In the genomic region with DNA sequence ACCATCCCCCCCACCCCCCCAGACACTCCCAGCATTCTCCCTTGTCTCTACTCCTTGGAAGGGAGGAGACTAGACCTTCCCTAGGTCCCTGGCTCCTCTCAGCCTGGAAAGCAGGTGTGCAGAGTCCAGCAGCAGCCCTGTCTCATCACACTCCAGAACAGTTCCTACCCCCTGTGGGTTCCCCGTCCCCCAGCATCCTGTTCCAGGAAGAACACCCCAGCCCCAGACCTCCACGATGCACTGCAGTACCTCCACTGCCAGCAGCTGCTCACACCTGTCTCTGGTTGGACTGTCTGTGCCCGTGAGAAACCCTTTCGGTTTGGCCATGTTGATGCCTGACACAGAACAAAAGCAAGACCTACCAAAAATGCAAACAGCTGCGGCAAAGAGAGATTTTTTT, we compare ENCODE assay signal across 12 mouse cellular contexts. TPM values are rescaled to one million over a fixed set of nuclear protein-coding genes. Genes with fewer than 3 reads are reported as not detected.
A peak's percentile ranks its signal among the peaks of the same experiment; 100 is the strongest.
DNase-seq lines count a peak whose midpoint lies in the region; ATAC-seq and TF ChIP-seq lines count a peak whose summit lies in the region.
"Had no signal": no experiment of that assay in that cellular context is flagged by ENCODE, and none has a peak within 500 bp of the region (broad histone marks: within the 10 kb centered on the region; RNA-seq: fewer than 3 reads in every experiment).

No protein-coding gene starts in this region.

- TF ChIP-seq CTCF in heart, postnatal 0 days (IDR thresholded peaks at IDR 0.05; ENCODE audit: low read depth), result no peak
- no peak for TF ChIP-seq CTCF in stomach, postnatal 0 days (IDR thresholded peaks at IDR 0.05; ENCODE audit: low read depth)

- no peaks in the 10 kb centered on the region for H3K36me3 ChIP-seq in heart, postnatal 0 days (replicated peaks; ENCODE audit: control insufficient read depth, insufficient read depth, low read length)
- no peaks in the 10 kb centered on the region for H3K36me3 ChIP-seq in stomach, embryonic 14.5 days (ENCODE audit: control insufficient read depth, insufficient read depth, low read length)
- H3K36me3 ChIP-seq in stomach, postnatal 0 days (ENCODE audit: control insufficient read depth, insufficient read depth, low read length), result no peaks in the 10 kb centered on the region
- H3K36me3 ChIP-seq in midbrain, embryonic 16.5 days (ENCODE audit: control insufficient read depth, insufficient read depth, low read length), result peaks cover 10% of the 10 kb centered on the region

- peak overlapping the region; percentile 38; the same call in 1 of the 2 replicates for H3K4me2 ChIP-seq in heart, postnatal 0 days (ENCODE audit: low read depth, low read length)
- peak overlapping the region; percentile 42; the same call in 1 of the 2 replicates for H3K4me2 ChIP-seq in stomach, embryonic 14.5 days (replicated peaks; ENCODE audit: low read depth, low read length)
- no peak overlapping the region for H3K4me2 ChIP-seq in stomach, postnatal 0 days (replicated peaks; ENCODE audit: low read depth)
- no peak overlapping the region for H3K4me2 ChIP-seq in midbrain, embryonic 16.5 days (ENCODE audit: low read length)

- H3K27me3 ChIP-seq in heart, postnatal 0 days (ENCODE audit: control insufficient read depth, insufficient read depth, low read length), result peaks cover 12% of the 10 kb centered on the region
- H3K27me3 ChIP-seq in stomach, embryonic 14.5 days (ENCODE audit: control insufficient read depth, insufficient read depth, low read length), result 0 out of 2 replicates have a peak, but pooled peaks cover 8% of the 10 kb centered on the region
- H3K27me3 ChIP-seq in stomach, postnatal 0 days (ENCODE audit: control insufficient read depth, insufficient read depth, low read length), result no peaks in the 10 kb centered on the region
- peaks cover 10% of the 10 kb centered on the region for H3K27me3 ChIP-seq in midbrain, embryonic 16.5 days (ENCODE audit: control insufficient read depth, insufficient read depth, low read depth, low read length)

- H3K9ac ChIP-seq in heart, postnatal 0 days (replicated peaks; ENCODE audit: low read depth, low read length), result no peak overlapping the region
- no peak overlapping the region for H3K9ac ChIP-seq in stomach, embryonic 14.5 days (replicated peaks; ENCODE audit: low read depth, low read length)
- no peak overlapping the region for H3K9ac ChIP-seq in stomach, postnatal 0 days (ENCODE audit: low read length)
- H3K9ac ChIP-seq in midbrain, embryonic 16.5 days (ENCODE audit: low read depth, low read length), result peak overlapping the region; percentile 21; the same call in 1 of the 2 replicates

- intact Hi-C loops in heart, postnatal 25 days (cut with DNase I), result no loop called here

- ATAC-seq in heart, postnatal 0 days (ENCODE audit: insufficient read depth, low read depth), result no peak
- peak; percentile 10; the same call in 1 of the 2 replicates for ATAC-seq in stomach, embryonic 14.5 days (ENCODE audit: insufficient number of reproducible peaks, insufficient read depth, low FRiP score, low read depth)
- ATAC-seq in stomach, postnatal 0 days (ENCODE audit: low FRiP score, low TSS enrichment), result no peak
- ATAC-seq in midbrain, embryonic 16.5 days, result no peak

- H3K4me1 ChIP-seq in heart, postnatal 0 days (ENCODE audit: control insufficient read depth, insufficient read depth), result 0 out of 2 replicates have a peak, but pooled peaks cover under 1% of the 10 kb centered on the region
- H3K4me1 ChIP-seq in stomach, embryonic 14.5 days (ENCODE audit: control insufficient read depth, insufficient read depth, low read length), result peaks cover 13% of the 10 kb centered on the region
- H3K4me1 ChIP-seq in stomach, postnatal 0 days (replicated peaks; ENCODE audit: control insufficient read depth, insufficient read depth), result peaks cover 4% of the 10 kb centered on the region; the same call in 1 of the 2 replicates
- H3K4me1 ChIP-seq in midbrain, embryonic 16.5 days (ENCODE audit: control insufficient read depth, insufficient read depth, low read length), result peaks cover 12% of the 10 kb centered on the region

- DNase-seq in heart, postnatal 0 days (ENCODE audit: low spot score), result no peak
- no peak for DNase-seq in heart, postnatal 25 days (ENCODE audit: low spot score)
- no peak for DNase-seq in stomach, postnatal 0 days (ENCODE audit: low spot score)
- DNase-seq in gastrocnemius, adult 18-20 months (ENCODE audit: low spot score), result no peak
- no peak for DNase-seq in cerebellum, postnatal 36 days
- DNase-seq in right cerebral cortex, postnatal 4 days, result no peak
- DNase-seq: adrenal gland, adult 2 months; gastrocnemius, postnatal 14 days; lung, postnatal 10 days had no signal

- peak overlapping the region; percentile 3; the same call in 1 of the 2 replicates for H3K4me3 ChIP-seq in heart, postnatal 0 days (ENCODE audit: low read depth, low read length)
- no peak overlapping the region for H3K4me3 ChIP-seq in stomach, embryonic 14.5 days (ENCODE audit: low read depth, low read length)
- no peak overlapping the region for H3K4me3 ChIP-seq in stomach, postnatal 0 days (ENCODE audit: low read depth, low read length)
- no peak overlapping the region for H3K4me3 ChIP-seq in midbrain, embryonic 16.5 days (ENCODE audit: low read depth, low read length)
- H3K4me3 ChIP-seq: erythroblast, embryonic 14.5 days had no signal

- whole genome bisulfite sequencing in heart, postnatal 0 days, result 59% methylated on average over 5 of the region's 5 CpGs
- WGBS in stomach, embryonic 14.5 days, result 29% methylated on average over 5 of the region's 5 CpGs
- WGBS in stomach, postnatal 0 days, result 28% methylated on average over 5 of the region's 5 CpGs
- WGBS in midbrain, embryonic 16.5 days, result 53% methylated on average over 5 of the region's 5 CpGs

- no peak overlapping the region; the same call in 1 of the 2 replicates for H3K27ac ChIP-seq in heart, postnatal 0 days (ENCODE audit: low read depth)
- H3K27ac ChIP-seq in stomach, embryonic 14.5 days (ENCODE audit: low read length), result no peak overlapping the region
- H3K27ac ChIP-seq in stomach, postnatal 0 days (replicated peaks), result no peak overlapping the region
- peak overlapping the region; percentile 66; the same call in 1 of the 2 replicates for H3K27ac ChIP-seq in midbrain, embryonic 16.5 days (ENCODE audit: low read length)

- TF ChIP-seq EP300 in heart, postnatal 0 days (IDR thresholded peaks at IDR 0.05; ENCODE audit: low read depth), result no peak
- TF ChIP-seq EP300 in stomach, postnatal 0 days (optimal IDR thresholded peaks at IDR 0.05), result no peak

- H3K9me3 ChIP-seq in heart, postnatal 0 days (replicated peaks; ENCODE audit: control insufficient read depth, low read length), result no peaks in the 10 kb centered on the region
- H3K9me3 ChIP-seq in stomach, embryonic 14.5 days (ENCODE audit: control insufficient read depth, low read depth, low read length), result no peaks in the 10 kb centered on the region
- H3K9me3 ChIP-seq in stomach, postnatal 0 days (ENCODE audit: control insufficient read depth, low read length), result no peaks in the 10 kb centered on the region
- no peaks in the 10 kb centered on the region for H3K9me3 ChIP-seq in midbrain, embryonic 16.5 days (replicated peaks; ENCODE audit: control insufficient read depth, low read length, poor library complexity, severe bottlenecking)

RNA-seq across cellular contexts. Expression of gene Tmem115, which starts 12.6 kb away (rescaled TPM):
- 33.4 and 37.3 TPM in 2 replicates for total RNA-seq in heart, postnatal 0 days (2014; rRNA removed; ENCODE audit: low replicate concordance)
- polyA plus RNA-seq in heart, postnatal 0 days (2015; fragmentation: Nextera tagmentation; extraction: Ambion mirVana), result 26.7 and 28.5 TPM in 2 replicates
- total RNA-seq in heart, postnatal 25 days (2021), result 10 to 100 TPM; 20.6 to 21.4 TPM
- polyA plus RNA-seq in stomach, embryonic 14.5 days (2014; fragmentation: Nextera tagmentation; extraction: Ambion mirVana), result 45.9 and 46.6 TPM in 2 replicates
- polyA plus RNA-seq in stomach, postnatal 0 days (2015; fragmentation: Nextera tagmentation; extraction: Ambion mirVana), result 41.9 and 43.2 TPM in 2 replicates
- 45.2 and 47.2 TPM in 2 replicates for polyA plus RNA-seq in midbrain, embryonic 16.5 days (2015; fragmentation: Nextera tagmentation; extraction: Ambion mirVana)
- 10 to 100 TPM; 16.3 to 17.1 TPM for total RNA-seq in gastrocnemius, adult 18-20 months (2021)

RNA-seq across cellular contexts. Expression of gene Cyb561d2, which starts 20.8 kb away (rescaled TPM):
- total RNA-seq in heart, postnatal 0 days (2014; rRNA removed; ENCODE audit: low replicate concordance), result 13.4 and 22.1 TPM in 2 replicates
- polyA plus RNA-seq in heart, postnatal 0 days (2015; fragmentation: Nextera tagmentation; extraction: Ambion mirVana), result 14.3 and 16.9 TPM in 2 replicates
- total RNA-seq in heart, postnatal 25 days (2021), result 1 to 10 TPM; 3.1 to 3.5 TPM
- polyA plus RNA-seq in stomach, embryonic 14.5 days (2014; fragmentation: Nextera tagmentation; extraction: Ambion mirVana), result 23.8 and 29.2 TPM in 2 replicates
- polyA plus RNA-seq in stomach, postnatal 0 days (2015; fragmentation: Nextera tagmentation; extraction: Ambion mirVana), result 26.7 and 28.2 TPM in 2 replicates
- polyA plus RNA-seq in midbrain, embryonic 16.5 days (2015; fragmentation: Nextera tagmentation; extraction: Ambion mirVana), result 44.4 and 50.7 TPM in 2 replicates
- total RNA-seq in gastrocnemius, adult 18-20 months (2021), result 1 to 10 TPM; 3.0 to 4.1 TPM

RNA-seq across cellular contexts. Expression of gene Nprl2, which starts 20.8 kb away (rescaled TPM):
- 42.3 and 56.4 TPM in 2 replicates for total RNA-seq in heart, postnatal 0 days (2014; rRNA removed; ENCODE audit: low replicate concordance)
- 22.5 and 23.2 TPM in 2 replicates for polyA plus RNA-seq in heart, postnatal 0 days (2015; fragmentation: Nextera tagmentation; extraction: Ambion mirVana)
- total RNA-seq in heart, postnatal 25 days (2021), result 10 to 100 TPM; 17.3 to 18.9 TPM
- 44.7 and 46.0 TPM in 2 replicates for polyA plus RNA-seq in stomach, embryonic 14.5 days (2014; fragmentation: Nextera tagmentation; extraction: Ambion mirVana)
- 24.8 and 24.9 TPM in 2 replicates for polyA plus RNA-seq in stomach, postnatal 0 days (2015; fragmentation: Nextera tagmentation; extraction: Ambion mirVana)
- 76.2 and 82.2 TPM in 2 replicates for polyA plus RNA-seq in midbrain, embryonic 16.5 days (2015; fragmentation: Nextera tagmentation; extraction: Ambion mirVana)
- total RNA-seq in gastrocnemius, adult 18-20 months (2021), result 10 to 100 TPM; 10.7 to 13.7 TPM

RNA-seq across cellular contexts. Expression of gene Zmynd10, which starts 25.9 kb away (rescaled TPM):
- total RNA-seq in heart, postnatal 0 days (2014; rRNA removed; ENCODE audit: low replicate concordance), result not detected in 2 replicates
- 0.25 and 0.49 TPM in 2 replicates for polyA plus RNA-seq in heart, postnatal 0 days (2015; fragmentation: Nextera tagmentation; extraction: Ambion mirVana)
- not detected for total RNA-seq in heart, postnatal 25 days (2021)
- polyA plus RNA-seq in stomach, embryonic 14.5 days (2014; fragmentation: Nextera tagmentation; extraction: Ambion mirVana), result 0.52 and 0.74 TPM in 2 replicates
- polyA plus RNA-seq in stomach, postnatal 0 days (2015; fragmentation: Nextera tagmentation; extraction: Ambion mirVana), result 0.94 and 0.97 TPM in 2 replicates
- 3.5 and 6.1 TPM in 2 replicates for polyA plus RNA-seq in midbrain, embryonic 16.5 days (2015; fragmentation: Nextera tagmentation; extraction: Ambion mirVana)
- total RNA-seq in gastrocnemius, adult 18-20 months (2021), result under 1 TPM; 0.40 to 0.68 TPM
- total RNA-seq: gastrocnemius, postnatal 14 days had no signal
- polyA plus RNA-seq: erythroblast, embryonic 14.5 days had no signal

RNA-seq across cellular contexts. Expression of gene Rassf1, which starts 30.2 kb away (rescaled TPM):
- total RNA-seq in heart, postnatal 0 days (2014; rRNA removed; ENCODE audit: low replicate concordance), result 28.7 and 39.0 TPM in 2 replicates
- 34.4 and 35.1 TPM in 2 replicates for polyA plus RNA-seq in heart, postnatal 0 days (2015; fragmentation: Nextera tagmentation; extraction: Ambion mirVana)
- 10 to 100 TPM; 12.1 to 16.7 TPM for total RNA-seq in heart, postnatal 25 days (2021)
- polyA plus RNA-seq in stomach, embryonic 14.5 days (2014; fragmentation: Nextera tagmentation; extraction: Ambion mirVana), result 53.6 and 54.1 TPM in 2 replicates
- 44.2 and 46.5 TPM in 2 replicates for polyA plus RNA-seq in stomach, postnatal 0 days (2015; fragmentation: Nextera tagmentation; extraction: Ambion mirVana)
- 45.3 and 49.4 TPM in 2 replicates for polyA plus RNA-seq in midbrain, embryonic 16.5 days (2015; fragmentation: Nextera tagmentation; extraction: Ambion mirVana)
- 10 to 100 TPM; 11.9 to 13.6 TPM for total RNA-seq in gastrocnemius, adult 18-20 months (2021)

Comparison
In these comparisons a context has a peak if more than half of its experiments do, and no peak if none do; other contexts are left out.
1. H3K4me2 ChIP-seq: peak in heart, postnatal 0 days (single experiment) and stomach, embryonic 14.5 days (single experiment); none in stomach, postnatal 0 days (single experiment) and midbrain, embryonic 16.5 days (single experiment).